2 mouse cellular contexts compared by ENCODE assay signal in genomic region chr10:127915578-127915977, GRCm38 (mm10).
A peak's percentile ranks its signal among the peaks of the same experiment; 100 is the strongest.
TF ChIP-seq lines count a peak whose summit lies in the region.

No protein-coding gene starts in this region.

TF ChIP-seq in CH12.LX, 34 proteins besides CTCF, POLR2A, EP300 and RAD21:
- peak; percentile 93 for TF ChIP-seq MAFK (IDR thresholded peaks at IDR 0.05; ENCODE audit: insufficient replicate concordance, low read length)
- TF ChIP-seq MAX (IDR thresholded peaks at IDR 0.05; ENCODE audit: low read length) = no peak

TF ChIP-seq in MEL, 35 proteins besides CTCF, POLR2A, EP300 and RAD21 (continued from another document):
- TF ChIP-seq ZMIZ1 (IDR thresholded peaks at IDR 0.05; ENCODE audit: low read depth, low read length) (no peak), MAZ (IDR thresholded peaks at IDR 0.05; ENCODE audit: low read depth, low read length) (no peak), MAX (IDR thresholded peaks at IDR 0.05; ENCODE audit: low read length) (no peak), MXI1 (IDR thresholded peaks at IDR 0.05; ENCODE audit: low read depth, low read length) (no peak)
TF ChIP-seq in MEL: peak in this region for 1.
